Mouse (Mus musculus) heart, embryonic 11.5 days (tissue): ENCODE measurements around the gene Adk. TPM values are rescaled to one million over a fixed set of nuclear protein-coding genes. Genes with fewer than 3 reads are reported as not detected.

Experiments used
- ATAC-seq: fragments of 200-750 bp; cut with Nextera tagmentation; replicated peaks from 2 replicates; pipeline ENCODE4 v1.8.0; 2017; ENCODE audit warnings: moderate library complexity; ENCODE audit not compliant: insufficient number of reproducible peaks, low FRiP score, low TSS enrichment
- H3K27ac ChIP-seq: fragments of 300-500 bp; sonication (generic); 2 replicates; pipeline ENCODE4 v1.5.1; 2014; ENCODE audit warnings: mild to moderate bottlenecking, low read depth, low read length
- H3K27me3 ChIP-seq: fragments of 300-500 bp; sonication (generic); 2 replicates; pipeline ENCODE4 v1.6.1; 2014; ENCODE audit warnings: mild to moderate bottlenecking, low read length, mixed read lengths; ENCODE audit not compliant: control insufficient read depth, insufficient read depth
- H3K36me3 ChIP-seq: fragments of 300-500 bp; sonication (generic); 2 replicates; pipeline ENCODE4 v1.6.1; 2014; ENCODE audit warnings: mild to moderate bottlenecking, low read length, moderate library complexity, mixed read lengths; ENCODE audit not compliant: control insufficient read depth, insufficient read depth
- H3K4me1 ChIP-seq: fragments of 300-500 bp; sonication (generic); 2 replicates; pipeline ENCODE4 v1.6.1; 2014; ENCODE audit warnings: low read length; ENCODE audit not compliant: control insufficient read depth, insufficient read depth
- H3K4me2 ChIP-seq: fragments of 300-500 bp; sonication (generic); 2 replicates; pipeline ENCODE4 v1.6.1; 2014; ENCODE audit warnings: mild to moderate bottlenecking, moderate library complexity
- H3K4me3 ChIP-seq: fragments of 300-500 bp; sonication (generic); 2 replicates; pipeline ENCODE4 v1.5.1; 2014; ENCODE audit warnings: low read depth, low read length
- H3K9ac ChIP-seq: fragments of 300-500 bp; sonication (generic); 2 replicates; pipeline ENCODE4 v1.6.1; 2014; ENCODE audit warnings: mild to moderate bottlenecking, low read depth, low read length, moderate library complexity
- H3K9me3 ChIP-seq: fragments of 300-500 bp; sonication (generic); replicated peaks from 2 replicates; pipeline ENCODE4 v1.6.1; 2016; ENCODE audit warnings: low read length; ENCODE audit not compliant: control insufficient read depth
- WGBS: fragments of 180-500 bp; shearing (Covaris S2); extraction: QIAGEN DNeasy Blood & Tissue Kit; methylation state at CpG from one replicate; pipeline ENCODE4 v1.1.7; 2014; ENCODE audit not compliant: insufficient replicate concordance; 5-methylcytosine and 5-hydroxymethylcytosine counted together
- polyA plus RNA-seq: library from polyadenylated mRNA; unstranded; fragments of >200 nt; fragmentation: Nextera tagmentation; extraction: Ambion mirVana; gene quantifications from 2 replicates; pipeline ENCODE4 v1.2.1, GENCODE M21; 2014

Gene Adk
- polyA plus RNA-seq, 1 experiment from 2014 or later: 261 TPM

DNA sequence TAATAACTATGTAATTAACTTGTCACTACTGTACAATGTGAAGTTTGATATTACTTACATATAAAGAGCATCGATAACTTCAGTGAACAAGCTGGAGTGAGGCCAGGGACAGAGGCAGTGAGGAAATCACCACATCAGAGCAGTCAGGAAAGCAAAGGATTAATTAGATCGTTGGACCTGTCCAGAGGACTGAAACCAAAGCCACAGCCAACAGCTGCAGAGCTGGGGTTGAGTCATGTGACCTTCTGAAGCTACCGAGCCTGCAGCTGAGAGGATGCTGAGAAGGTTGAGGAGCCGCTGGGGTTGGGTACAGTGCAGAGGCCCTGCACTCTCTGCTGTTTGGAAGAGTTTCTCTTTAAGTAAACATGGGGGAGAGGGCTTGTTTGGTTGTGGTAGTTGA lies 387.4 kb downstream of the Adk start:
- H3K4me2 ChIP-seq: no peak overlapping the region
- H3K4me3 ChIP-seq: no peak overlapping the region
- H3K27ac ChIP-seq: no peak overlapping the region
- H3K9ac ChIP-seq: no peak overlapping the region
- no peaks in the 10 kb centered on the region for H3K9me3 ChIP-seq
- no peaks in the 10 kb centered on the region for H3K36me3 ChIP-seq
- peaks cover 16% of the 10 kb centered on the region for H3K4me1 ChIP-seq
- 45% methylated on average over 4 of the region's 4 CpGs for WGBS
- H3K27me3 ChIP-seq: no peaks in the 10 kb centered on the region
- ATAC-seq: no peak

DNA sequence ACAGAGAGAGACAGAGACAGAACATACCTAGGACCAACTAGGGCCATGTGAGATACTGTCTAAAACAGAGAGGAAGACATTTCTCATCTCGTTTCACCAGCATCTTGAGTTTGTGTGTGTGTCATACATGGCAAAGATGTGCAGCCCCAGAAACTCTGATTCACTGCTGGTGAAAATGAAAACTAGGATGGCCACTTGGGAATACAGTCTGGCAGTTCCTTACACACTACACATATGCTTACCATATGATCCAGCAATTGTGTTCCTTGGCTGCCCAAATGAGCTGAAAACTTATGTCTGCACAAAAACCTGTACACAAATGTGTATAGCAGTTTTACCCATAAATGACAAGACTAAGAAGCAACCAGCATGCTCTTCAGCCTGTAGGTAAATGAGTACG lies 388.2 kb downstream of the Adk start:
- Histone ChIP-seq H3K4me2 (no peak overlapping the region), H3K9me3 (no peaks in the 10 kb centered on the region), H3K9ac (no peak overlapping the region), H3K36me3 (no peaks in the 10 kb centered on the region), H3K4me3 (no peak overlapping the region), H3K27ac (no peak overlapping the region), H3K4me1 (peaks cover 15% of the 10 kb centered on the region), H3K27me3 (no peaks in the 10 kb centered on the region)
- ATAC-seq: no peak
- WGBS: 94% methylated on average over 2 of the region's 2 CpGs

- peaks cover 15% of the 10 kb centered on the region for H3K4me1 ChIP-seq
- no peak overlapping the region for H3K27ac ChIP-seq
- no peaks in the 10 kb centered on the region for H3K27me3 ChIP-seq
- no peak overlapping the region for H3K9ac ChIP-seq
- no peaks in the 10 kb centered on the region for H3K36me3 ChIP-seq
- H3K4me3 ChIP-seq: no peak overlapping the region
- ATAC-seq: no peak
- H3K9me3 ChIP-seq: no peaks in the 10 kb centered on the region
- WGBS: 84% methylated on average over 10 of the region's 10 CpGs
- H3K4me2 ChIP-seq: no peak overlapping the region
These were observed 389.6 kb downstream of the Adk start for GRCm38 (mm10) chr14:21441772-21442533.

DNA sequence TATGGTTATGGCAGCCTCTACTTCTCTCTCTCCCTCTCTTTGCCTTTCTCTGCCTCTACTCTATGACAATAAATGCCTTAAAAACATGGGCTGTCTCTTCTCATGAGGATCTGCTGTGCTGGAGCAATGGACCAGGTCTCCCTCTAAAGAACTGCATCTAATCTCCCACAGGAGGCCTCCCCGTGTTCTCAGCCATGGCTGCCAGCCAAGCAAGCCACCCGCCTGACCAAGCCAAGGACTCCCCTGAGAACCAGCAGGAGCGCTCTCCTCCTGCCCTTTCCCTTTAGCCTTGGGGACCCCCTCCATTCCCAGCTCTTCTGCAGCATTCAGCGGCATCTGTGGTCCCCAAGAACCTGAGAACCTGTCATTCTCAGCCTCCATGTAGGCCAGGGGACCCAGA lies 400.2 kb downstream of the Adk start:
- H3K27me3 ChIP-seq: no peaks in the 10 kb centered on the region
- WGBS: 72% methylated on average over 4 of the region's 4 CpGs
- no peak for ATAC-seq
- no peak overlapping the region for H3K4me3 ChIP-seq
- no peaks in the 10 kb centered on the region for H3K4me1 ChIP-seq
- no peak overlapping the region for H3K27ac ChIP-seq
- no peak overlapping the region for H3K9ac ChIP-seq
- no peaks in the 10 kb centered on the region for H3K36me3 ChIP-seq
- H3K9me3 ChIP-seq: no peaks in the 10 kb centered on the region
- no peak overlapping the region for H3K4me2 ChIP-seq

DNA sequence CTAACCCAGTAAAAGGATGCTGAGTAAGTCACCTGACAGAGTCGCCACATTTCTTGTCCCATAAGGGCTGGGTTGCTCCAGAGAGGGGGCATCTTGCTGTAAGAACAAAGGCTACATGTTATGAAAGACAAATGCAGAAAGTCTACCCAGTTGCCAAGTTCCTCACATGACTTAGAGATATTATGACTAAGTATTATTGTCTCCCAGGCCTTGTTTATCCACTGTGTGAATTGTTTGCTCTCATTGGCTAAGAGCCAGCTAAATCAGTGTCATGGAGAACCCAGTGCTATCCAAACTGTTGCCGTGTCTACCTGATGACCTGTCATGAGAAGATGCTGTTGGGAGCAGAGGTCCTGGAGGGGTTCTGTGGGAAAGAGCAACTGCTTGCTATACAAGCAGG lies 401.5 kb downstream of the Adk start:
- no peaks in the 10 kb centered on the region for H3K36me3 ChIP-seq
- no peak overlapping the region for H3K27ac ChIP-seq
- no peaks in the 10 kb centered on the region for H3K9me3 ChIP-seq
- ATAC-seq: no peak
- no peaks in the 10 kb centered on the region for H3K4me1 ChIP-seq
- WGBS: 82% methylated on average over 2 of the region's 2 CpGs
- H3K4me2 ChIP-seq: no peak overlapping the region
- H3K4me3 ChIP-seq: no peak overlapping the region
- no peak overlapping the region for H3K9ac ChIP-seq
- H3K27me3 ChIP-seq: no peaks in the 10 kb centered on the region

GRCm38 (mm10) chr14:21455654-21456350 lies 403.4 kb downstream of the Adk start:
- no peaks in the 10 kb centered on the region for H3K9me3 ChIP-seq
- no peak overlapping the region for H3K4me2 ChIP-seq
- no peak for ATAC-seq
- no peaks in the 10 kb centered on the region for H3K36me3 ChIP-seq
- H3K27me3 ChIP-seq: no peaks in the 10 kb centered on the region
- 87% methylated on average over 7 of the region's 7 CpGs for WGBS
- H3K9ac ChIP-seq: no peak overlapping the region
- no peak overlapping the region for H3K4me3 ChIP-seq
- no peaks in the 10 kb centered on the region for H3K4me1 ChIP-seq
- no peak overlapping the region for H3K27ac ChIP-seq

DNA sequence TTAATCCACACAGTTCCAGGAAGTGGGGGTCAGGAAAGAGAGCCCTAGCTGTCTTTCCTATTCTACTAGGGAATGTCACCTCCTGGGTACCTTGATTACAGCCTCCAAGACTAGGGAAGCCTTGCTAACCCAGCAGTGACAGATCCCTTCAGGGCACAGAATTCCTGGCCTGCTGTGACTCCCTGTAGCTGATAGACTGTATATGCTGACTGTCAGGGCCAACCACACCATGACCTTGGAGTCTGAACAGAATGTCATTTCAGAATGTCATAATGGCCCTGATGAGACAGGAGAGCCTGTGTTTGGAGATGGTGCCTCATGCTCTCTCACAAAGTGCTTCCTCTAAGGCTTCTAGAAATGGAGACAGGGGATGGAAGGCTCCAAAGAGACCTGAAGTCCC lies 404.2 kb downstream of the Adk start:
- Histone ChIP-seq H3K4me1 (no peaks in the 10 kb centered on the region), H3K9ac (no peak overlapping the region), H3K27me3 (no peaks in the 10 kb centered on the region), H3K36me3 (no peaks in the 10 kb centered on the region), H3K4me2 (no peak overlapping the region), H3K27ac (no peak overlapping the region), H3K9me3 (no peaks in the 10 kb centered on the region), H3K4me3 (no peak overlapping the region)
- ATAC-seq: no peak

DNA sequence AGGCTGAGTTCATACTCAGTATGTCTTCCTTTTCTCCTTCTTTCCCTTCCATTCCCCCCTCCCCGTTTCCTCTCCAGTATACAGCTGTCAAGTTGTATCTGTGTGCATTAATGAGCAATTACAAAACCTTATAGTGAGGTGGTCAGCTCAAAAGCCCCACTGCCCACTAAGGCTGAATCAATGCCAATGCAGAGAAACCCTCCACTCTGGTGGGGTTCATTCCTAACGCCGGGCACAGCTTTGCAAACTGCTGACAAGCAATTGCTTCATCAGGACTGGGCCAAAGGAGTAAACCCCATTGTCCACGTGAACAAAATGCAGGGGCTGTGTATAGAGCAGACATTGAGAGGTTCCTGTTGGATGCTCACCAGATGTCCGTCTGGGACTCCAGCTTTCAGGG lies 405.5 kb downstream of the Adk start:
- H3K27me3 ChIP-seq: no peaks in the 10 kb centered on the region
- WGBS: 77% methylated on average over 5 of the region's 5 CpGs
- H3K4me1 ChIP-seq: no peaks in the 10 kb centered on the region
- H3K27ac ChIP-seq: no peak overlapping the region
- H3K4me3 ChIP-seq: no peak overlapping the region
- no peak for ATAC-seq
- H3K9me3 ChIP-seq: no peaks in the 10 kb centered on the region
- no peak overlapping the region for H3K4me2 ChIP-seq
- no peak overlapping the region for H3K9ac ChIP-seq
- no peaks in the 10 kb centered on the region for H3K36me3 ChIP-seq

- Histone ChIP-seq H3K9ac (no peak overlapping the region), H3K36me3 (no peaks in the 10 kb centered on the region), H3K4me1 (no peaks in the 10 kb centered on the region), H3K27me3 (no peaks in the 10 kb centered on the region), H3K27ac (no peak overlapping the region), H3K4me2 (no peak overlapping the region), H3K4me3 (no peak overlapping the region), H3K9me3 (no peaks in the 10 kb centered on the region)
- ATAC-seq: no peak
- WGBS: 76% methylated on average over 7 of the region's 7 CpGs
These were observed 406.3 kb downstream of the Adk start for GRCm38 (mm10) chr14:21458696-21459095.
